Mouse (Mus musculus) adrenal gland, adult 18-20 months (tissue): Measurements from ENCODE around the gene Dot1l. TPM values are rescaled to one million over a fixed set of nuclear protein-coding genes. Genes with fewer than 3 reads are reported as not detected.

Source experiments
- DNase-seq, 2 experiments: peaks; one replicate each; pipeline ENCODE4 v3.0.0; 2021 to 2022; ENCODE audit warnings: low spot score in 2 of 2
- total RNA-seq, 2 experiments: library from RNA; stranded (reverse); gene quantifications; 1 replicate in 1 of 2; 2 replicates in 1 of 2; pipeline ENCODE4 v1.2.3; 2021

The Dot1l gene
- total RNA-seq, 2 experiments from 2014 or later: 61.0 to 66.4 TPM

GRCm38 (mm10) chr10:80791476-80792174 is 36.6 kb downstream of the Dot1l start:
- no peak for DNase-seq

GRCm38 (mm10) chr10:80792175-80793032 is 37.4 kb downstream of the Dot1l start:
- no peak for DNase-seq

DNA sequence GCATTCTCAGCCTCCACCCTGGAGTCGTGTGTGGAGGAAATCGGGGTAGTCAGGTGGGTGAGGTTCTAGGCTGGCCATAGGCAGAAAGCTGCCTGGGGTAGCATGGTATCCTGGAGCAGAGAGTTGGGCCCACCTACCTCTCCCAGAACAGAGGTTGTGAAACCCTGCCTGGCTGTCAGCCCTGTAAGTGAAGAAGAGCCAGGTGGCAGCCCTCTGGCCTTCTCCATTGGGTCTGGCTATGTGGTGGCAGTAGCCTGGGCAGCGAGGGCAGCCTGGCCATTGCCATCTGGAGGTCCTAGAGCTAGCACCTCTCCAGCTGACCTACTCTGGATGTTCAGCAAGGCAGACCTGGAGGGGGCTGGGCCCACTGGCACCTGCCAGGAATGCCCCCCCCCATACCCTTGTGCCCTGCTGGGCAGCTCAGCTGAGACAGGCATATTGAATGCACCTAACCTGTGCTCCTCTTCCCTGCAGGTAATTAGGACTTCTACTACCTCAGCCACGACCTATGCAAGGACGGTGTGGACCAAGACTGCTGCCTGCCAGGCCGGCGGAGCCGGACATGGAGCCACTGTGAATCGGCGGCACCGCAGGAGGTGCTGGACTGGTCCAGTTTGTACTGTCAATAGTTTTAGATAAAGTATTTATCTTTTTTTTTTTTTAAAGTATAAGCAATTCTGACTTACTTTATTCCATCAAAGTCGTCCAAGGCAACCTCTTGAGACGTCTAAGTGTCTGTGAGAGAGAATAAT is 38.2 kb downstream of the Dot1l start:
- DNase-seq: no peak

DNA sequence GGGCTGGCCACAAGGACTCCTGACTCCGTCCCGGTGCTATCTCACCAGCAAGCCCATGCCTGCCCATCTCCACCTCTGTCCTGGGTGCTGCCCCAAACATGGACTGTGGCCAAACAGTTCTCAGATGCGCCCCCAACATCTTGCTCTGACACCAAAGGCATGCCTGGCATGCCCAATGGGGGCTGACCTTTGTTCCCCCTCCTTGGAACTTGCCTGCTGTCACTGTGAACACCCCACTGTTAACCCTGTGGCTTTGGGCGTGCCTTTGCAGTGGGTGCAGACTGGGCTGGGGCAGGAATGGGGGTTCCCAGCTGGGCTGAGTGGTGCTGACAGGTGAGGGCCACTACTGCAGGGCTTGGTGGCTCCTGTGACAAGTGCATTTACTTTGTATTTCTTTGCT is 38.8 kb downstream of the Dot1l start:
- DNase-seq: no peak

DNA sequence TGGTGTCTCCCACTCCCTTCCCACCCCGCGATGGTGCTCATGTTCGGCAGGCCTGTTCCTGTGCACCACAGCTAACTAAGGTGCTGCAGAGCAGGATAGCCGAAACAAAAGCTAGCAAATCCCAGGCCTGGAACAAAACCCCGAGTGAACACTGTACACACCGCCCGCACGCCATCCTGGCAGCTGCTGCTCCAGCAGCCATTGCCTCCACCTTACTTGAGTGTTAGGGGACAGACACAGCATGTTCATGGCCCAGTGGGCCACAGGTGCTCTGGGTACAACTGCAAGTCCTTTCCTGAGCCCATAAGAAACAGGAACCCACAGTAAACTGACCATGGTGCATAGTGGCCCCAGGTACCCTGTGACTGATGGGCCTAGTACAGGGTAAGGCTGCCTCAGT is 39.7 kb downstream of the Dot1l start:
- no peak for DNase-seq

- DNase-seq: no peak
Measured at GRCm38 (mm10) chr10:80796307-80796848, 41.4 kb downstream of the Dot1l start.

- no peak for DNase-seq
Measured at GRCm38 (mm10) chr10:80797186-80798149, 42.5 kb downstream of the Dot1l start.

- DNase-seq: peak; percentile 97
Measured at GRCm38 (mm10) chr10:80798150-80799006, 43.4 kb downstream of the Dot1l start, which contains the start of the genes Sf3a2 and Plekhj1. Sf3a2 (plus strand) TSS chr10:80798198. Plekhj1 (minus strand) TSS chr10:80798626.

GRCm38 (mm10) chr10:80799070-80799566 is 44.1 kb downstream of the Dot1l start:
- no peak for DNase-seq

DNA sequence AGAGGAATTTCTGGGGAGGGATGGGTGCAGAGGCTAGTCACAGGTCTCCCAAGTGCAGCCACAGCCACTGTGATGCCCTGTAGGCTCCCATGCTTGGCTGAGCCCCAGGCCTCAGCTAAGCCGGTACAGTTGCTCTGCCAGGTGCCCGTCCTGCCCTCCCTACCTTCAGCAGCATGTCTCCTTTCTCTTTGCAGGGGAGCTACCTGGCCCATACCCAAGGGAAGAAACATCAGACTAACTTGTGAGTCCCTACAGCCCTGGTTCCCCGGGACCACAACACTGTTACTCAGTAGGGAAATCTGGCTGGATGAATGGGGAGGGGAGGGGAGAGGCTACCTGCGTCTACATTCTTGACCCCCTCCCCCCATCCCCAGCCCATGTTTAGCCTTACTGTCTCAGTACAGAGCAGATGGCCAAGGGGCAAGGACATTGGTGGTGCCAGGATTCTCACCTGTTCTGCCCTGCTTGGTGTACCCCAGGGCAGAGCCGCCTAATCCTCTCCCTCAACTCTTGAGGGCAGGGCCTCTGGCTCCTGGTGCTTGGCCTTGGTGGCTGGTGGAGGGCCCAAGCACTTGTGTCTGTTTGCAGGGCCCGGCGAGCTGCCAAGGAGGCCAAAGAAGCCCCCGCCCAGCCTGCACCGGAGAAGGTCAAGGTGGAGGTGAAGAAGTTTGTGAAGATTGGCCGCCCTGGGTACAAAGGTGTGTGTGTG is 47.4 kb downstream of the Dot1l start:
- no peak for DNase-seq

- DNase-seq: no peak
Measured at GRCm38 (mm10) chr10:80802996-80803395, 48.0 kb downstream of the Dot1l start.

DNA sequence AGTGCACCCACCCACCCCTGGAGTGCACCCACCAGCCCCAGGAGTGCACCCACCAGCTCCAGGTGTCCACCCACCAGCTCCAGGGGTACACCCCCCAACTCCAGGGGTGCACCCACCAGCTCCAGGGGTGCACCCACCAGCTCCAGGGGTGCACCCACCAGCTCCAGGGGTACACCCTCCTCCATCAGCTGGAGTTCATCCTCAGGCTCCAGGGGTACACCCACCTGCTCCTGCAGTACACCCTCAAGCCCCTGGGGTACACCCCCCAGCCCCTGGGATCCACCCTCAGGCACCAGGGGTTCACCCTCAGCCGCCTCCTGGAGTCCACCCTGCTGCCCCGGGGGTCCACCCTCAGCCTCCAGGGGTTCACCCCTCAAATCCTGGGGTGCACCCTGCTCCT is 49.3 kb downstream of the Dot1l start:
- no peak for DNase-seq

DNA sequence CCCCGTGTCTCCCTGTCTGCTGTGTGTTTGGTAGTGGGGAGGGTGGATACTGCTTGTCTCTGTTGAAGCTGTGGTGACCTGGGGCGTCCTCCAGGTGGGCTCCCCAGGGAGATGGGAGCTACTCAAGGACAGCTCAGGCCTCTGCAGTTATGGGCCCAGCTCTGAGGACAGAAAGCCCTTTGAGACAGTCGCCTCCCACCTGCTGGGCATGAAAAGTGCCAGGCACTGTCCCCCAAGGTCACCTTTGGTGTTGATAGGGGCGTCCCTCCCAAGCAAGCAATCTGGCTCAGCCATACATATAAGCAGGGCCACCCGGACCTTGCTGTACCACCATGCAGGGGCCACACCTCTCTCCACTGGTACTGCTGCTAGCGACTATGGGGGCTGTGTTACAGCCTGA is 49.9 kb downstream of the Dot1l start, which contains the start of gene Amh:
TSS of gene Amh (plus strand) at position 328 of the 400 bp plus-strand sequence.
- no peak for DNase-seq

DNA sequence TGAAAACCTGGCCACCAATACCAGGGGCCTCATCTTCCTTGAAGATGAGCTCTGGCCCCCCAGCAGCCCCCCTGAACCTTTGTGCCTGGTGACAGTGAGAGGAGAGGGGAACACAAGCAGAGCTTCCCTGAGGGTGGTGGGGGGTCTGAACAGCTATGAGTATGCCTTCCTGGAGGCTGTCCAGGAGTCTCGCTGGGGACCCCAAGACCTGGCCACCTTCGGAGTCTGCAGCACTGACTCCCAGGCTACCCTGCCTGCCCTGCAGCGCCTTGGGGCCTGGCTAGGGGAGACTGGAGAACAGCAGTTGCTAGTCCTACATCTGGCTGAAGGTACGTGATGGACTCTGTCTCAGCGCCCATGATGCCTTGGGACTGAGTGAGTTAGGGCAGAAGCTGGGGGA is 50.3 kb downstream of the Dot1l start:
- DNase-seq: no peak

DNA sequence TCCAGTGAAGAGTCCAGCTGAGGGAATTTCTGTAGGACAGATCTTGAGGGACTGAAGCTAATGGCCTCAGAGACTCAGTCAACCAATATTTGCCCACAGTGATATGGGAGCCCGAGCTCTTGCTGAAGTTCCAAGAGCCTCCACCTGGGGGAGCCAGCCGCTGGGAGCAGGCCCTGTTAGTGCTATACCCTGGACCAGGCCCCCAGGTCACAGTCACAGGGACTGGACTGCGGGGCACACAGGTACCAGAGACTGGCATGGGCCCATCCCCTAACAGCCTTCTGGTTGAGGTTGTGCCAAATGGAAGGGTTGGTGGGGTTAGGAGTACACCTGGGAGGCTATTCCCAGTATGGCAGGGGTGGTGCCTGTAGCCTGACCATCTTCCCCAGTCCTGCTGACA is 50.9 kb downstream of the Dot1l start:
- DNase-seq: peak; percentile 75 to 77

DNA sequence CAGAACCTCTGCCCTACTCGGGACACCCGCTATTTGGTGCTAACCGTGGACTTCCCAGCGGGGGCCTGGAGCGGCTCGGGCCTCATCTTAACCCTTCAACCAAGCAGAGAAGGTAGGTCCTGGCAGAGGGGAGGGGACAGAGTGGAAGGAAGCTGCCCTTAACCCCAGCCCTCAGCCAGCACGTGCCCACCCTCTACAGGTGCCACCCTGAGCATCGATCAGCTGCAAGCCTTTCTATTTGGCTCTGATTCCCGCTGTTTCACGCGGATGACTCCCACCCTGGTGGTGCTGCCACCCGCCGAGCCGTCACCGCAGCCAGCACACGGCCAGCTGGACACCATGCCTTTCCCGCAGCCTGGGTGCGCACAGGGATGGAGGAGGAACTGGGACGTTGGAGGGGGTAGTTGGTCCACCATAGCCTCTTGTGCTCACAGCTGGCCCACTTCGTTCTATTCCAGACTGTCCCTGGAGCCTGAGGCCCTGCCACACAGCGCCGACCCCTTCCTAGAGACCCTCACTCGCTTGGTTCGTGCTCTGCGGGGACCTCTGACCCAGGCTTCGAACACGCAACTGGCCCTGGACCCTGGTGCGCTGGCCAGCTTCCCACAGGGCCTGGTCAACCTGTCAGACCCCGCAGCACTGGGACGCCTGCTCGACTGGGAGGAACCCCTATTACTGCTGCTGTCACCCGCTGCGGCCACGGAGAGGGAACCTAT is 51.5 kb downstream of the Dot1l start:
- DNase-seq: no peak

GRCm38 (mm10) chr10:80807057-80807627 is 52.1 kb downstream of the Dot1l start:
- DNase-seq: peak; percentile 65 to 72
